Mouse (Mus musculus) C2C12 (cell line): Measurements from ENCODE around the gene Pigk.

ENCODE experiments used
- CTCF ChIP-seq: IDR thresholded peaks from one replicate; pipeline ENCODE4 v1.5.1; 2011; ENCODE audit not compliant: control insufficient read depth, insufficient read depth, insufficient read length
- USF1 ChIP-seq: IDR thresholded peaks from one replicate; pipeline ENCODE4 v1.6.1; 2011; ENCODE audit warnings: low read depth, mild to moderate bottlenecking, control low read depth, moderate library complexity

GRCm38 (mm10) chr3:152689105-152689504 is 24.8 kb upstream of the Pigk start:
- no peak for TF ChIP-seq CTCF
- no peak for TF ChIP-seq USF1
